Mouse (Mus musculus) brain, embryonic 14.5 days (tissue): ENCODE measurements around the gene Gm43552. TPM values are rescaled to one million over a fixed set of nuclear protein-coding genes. Genes with fewer than 3 reads are reported as not detected.
"Not testable (repeated sequence)": the region's sequence is repeated elsewhere in the genome, so short reads cannot be mapped to it uniquely, and the experiment has no call there.

ENCODE experiments used
- DNase-seq: peaks from one replicate; pipeline ENCODE4 v3.0.0-alpha.2; 2011; ENCODE audit warnings: low read depth
- CTCF ChIP-seq: fragments of 200-500 bp; IDR thresholded peaks from 2 replicates; pipeline ENCODE4 v1.5.1; 2012; ENCODE audit warnings: inconsistent platforms, mild to moderate bottlenecking, moderate library complexity, borderline replicate concordance; ENCODE audit not compliant: insufficient read depth, insufficient read length; ENCODE audit errors: extremely low read depth
- POLR2A ChIP-seq: fragments of 200-500 bp; IDR thresholded peaks from 2 replicates; pipeline ENCODE4 v1.6.1; 2012; ENCODE audit warnings: mild to moderate bottlenecking, inconsistent platforms, borderline replicate concordance; ENCODE audit not compliant: poor library complexity, insufficient read depth, insufficient read length, severe bottlenecking; ENCODE audit errors: extremely low read depth
- polyA plus RNA-seq: library from polyadenylated mRNA; depleted of rRNA; stranded (reverse); fragments of >200 nt; gene quantifications from 2 replicates; pipeline ENCODE4 v1.2.3, GENCODE M21; 2012

The Gm43552 gene
- polyA plus RNA-seq, 1 experiment: not detected

DNA sequence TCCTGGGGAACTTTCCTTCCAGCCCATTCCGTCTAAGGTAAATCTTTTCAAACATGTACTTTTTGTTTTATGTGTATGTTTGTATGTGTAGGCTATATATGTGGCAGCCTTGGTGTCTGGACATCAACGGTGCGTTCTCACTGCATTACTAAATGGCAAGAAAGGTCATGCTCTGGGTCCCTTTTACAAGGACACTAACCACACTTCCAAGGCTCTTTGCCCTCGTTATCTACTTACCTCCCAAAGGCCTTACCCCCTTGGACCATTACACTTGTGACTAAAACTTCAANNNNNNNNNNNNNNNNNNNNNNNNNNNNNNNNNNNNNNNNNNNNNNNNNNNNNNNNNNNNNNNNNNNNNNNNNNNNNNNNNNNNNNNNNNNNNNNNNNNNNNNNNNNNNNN is 9.6 kb downstream of the Gm43552 start:
- TF ChIP-seq CTCF (no peak), POLR2A (no peak)
- DNase-seq: no peak

DNA sequence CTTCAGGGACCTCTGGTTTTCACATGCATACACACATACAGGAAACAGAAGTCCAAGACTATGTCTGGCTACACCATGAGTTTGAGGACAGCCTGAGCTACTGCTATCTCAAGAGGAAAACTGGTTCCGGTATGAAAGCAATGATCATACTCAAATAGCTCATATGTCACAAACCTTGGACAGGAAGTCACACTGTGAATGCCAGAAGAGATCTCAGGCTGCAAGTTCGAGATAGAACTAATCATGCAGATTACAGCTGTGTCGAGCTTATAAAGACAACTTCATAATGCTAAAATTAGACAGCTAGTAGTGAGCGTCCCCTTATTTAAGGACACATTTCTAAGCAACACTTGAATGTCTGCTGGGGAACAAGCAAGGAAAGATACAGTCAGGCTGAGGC is 12.1 kb downstream of the Gm43552 start:
- TF ChIP-seq POLR2A (no peak), CTCF (no peak)
- no peak for DNase-seq

DNA sequence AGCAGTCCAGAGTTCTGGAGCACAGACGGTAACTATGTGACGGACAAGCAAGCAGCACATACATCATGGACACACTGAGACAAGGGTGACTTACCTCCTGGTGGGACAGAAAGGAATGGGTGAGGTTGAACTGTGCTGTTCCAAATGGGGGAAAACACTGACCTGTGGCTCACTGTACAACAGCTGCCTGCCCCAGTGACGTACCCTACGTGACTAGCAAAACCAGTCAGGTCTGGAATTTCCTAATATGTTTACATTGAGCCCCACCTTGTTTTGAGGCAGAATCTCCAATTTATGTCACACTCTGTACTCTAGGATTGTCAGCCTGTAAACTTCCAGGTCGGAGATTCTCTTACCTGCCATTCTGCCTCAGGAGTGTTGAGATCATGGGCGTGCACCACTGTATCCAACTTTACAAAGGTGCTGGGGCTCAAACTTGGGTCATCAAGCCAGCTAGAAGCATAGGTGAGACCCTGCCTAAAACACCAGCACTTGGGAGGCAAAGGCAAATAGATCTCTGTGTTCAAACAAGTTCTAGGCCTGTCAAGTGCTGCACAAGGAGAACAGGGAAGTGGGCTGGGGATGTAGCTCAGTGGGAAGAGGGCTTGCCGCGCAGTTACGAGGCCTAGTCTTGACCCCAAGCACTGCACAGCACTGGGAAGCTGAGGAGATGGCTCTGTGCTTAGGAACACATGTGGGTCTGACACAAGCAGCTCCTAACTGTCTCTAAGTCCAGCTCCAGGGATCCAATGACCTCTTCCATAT is 12.8 kb downstream of the Gm43552 start:
- DNase-seq: no peak
- TF ChIP-seq CTCF (no peak), POLR2A (no peak)

DNA sequence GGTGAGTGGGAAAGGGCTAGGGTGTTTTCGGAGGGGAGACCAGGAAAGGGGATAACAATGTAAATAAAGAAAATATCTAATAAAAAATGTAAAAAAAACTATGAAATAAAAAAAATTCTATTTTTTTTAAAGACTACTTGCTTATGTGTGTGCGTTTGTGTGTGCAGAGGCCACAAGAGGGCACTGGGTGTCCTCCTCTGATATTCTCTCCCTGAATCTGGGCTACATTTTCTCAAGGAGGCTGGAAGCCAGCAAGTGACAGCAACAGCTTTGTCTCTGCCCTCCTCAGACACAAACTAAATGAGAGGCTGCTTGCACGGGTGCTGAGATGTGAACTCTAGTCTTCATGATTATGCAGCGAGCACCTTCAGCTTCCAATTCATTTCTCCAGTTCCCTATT is 14.4 kb downstream of the Gm43552 start:
- peak; percentile 52 for DNase-seq
- TF ChIP-seq CTCF: peak; percentile 34; the same call in 1 of the 2 replicates
- TF ChIP-seq POLR2A: no peak

DNA sequence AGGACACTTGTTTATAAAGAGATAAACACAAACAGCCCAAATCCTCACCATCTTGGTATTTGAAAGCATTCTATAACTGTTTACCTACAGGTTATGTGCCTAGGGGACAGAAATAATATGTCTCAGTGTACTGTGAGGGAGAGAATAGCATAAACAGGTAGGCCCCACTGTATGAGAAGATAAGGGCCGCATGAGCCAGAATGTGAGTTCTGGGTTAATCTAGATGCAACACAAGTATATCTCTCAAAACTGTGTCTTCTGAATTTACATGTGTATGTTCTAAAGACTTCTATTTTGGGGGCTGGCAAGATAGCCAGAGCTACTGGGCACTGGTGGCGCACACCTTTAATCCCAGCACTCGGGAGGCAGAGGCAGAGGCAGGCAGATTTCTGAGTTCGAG is 15.9 kb downstream of the Gm43552 start:
- not testable (repeated sequence) for DNase-seq

DNA sequence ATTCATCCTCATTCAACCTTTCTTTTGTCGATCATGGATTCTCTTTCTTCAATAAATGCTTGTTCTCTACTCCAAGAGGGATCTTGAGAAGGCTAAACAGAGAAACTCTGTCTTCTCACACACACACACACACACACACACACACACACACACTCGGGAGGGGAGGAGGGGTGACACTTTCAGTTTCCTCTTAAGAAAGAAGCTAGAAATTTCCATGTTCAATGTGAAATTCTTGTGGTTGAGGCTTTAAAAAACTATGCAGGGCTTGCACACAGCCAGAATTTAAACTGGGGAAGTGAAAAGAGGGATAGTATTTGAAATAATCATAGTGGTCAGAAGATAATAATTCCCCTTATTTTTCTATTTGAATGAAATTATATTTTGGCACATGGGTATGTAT is 16.8 kb downstream of the Gm43552 start:
- DNase-seq: no peak
- no peak for TF ChIP-seq POLR2A
- TF ChIP-seq CTCF: no peak

DNA sequence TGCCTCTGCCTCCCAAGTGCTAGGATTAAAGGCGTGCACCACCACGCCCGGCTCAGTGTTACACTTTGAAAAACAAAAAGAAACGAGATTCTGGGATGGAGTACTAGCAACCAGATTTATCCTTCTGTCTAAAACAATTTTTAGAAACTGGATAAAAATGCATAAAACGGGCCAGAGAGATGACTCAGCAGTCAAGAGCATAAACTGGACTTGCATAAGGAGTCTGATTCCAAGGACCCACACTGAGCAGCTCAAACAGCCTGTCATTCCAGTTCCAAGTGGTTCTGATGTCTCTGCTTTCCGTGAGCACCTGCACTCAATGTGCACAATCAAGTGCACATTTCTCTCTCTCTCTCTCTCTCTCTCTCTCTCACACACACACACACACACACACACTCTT is 22.9 kb downstream of the Gm43552 start:
- no peak for DNase-seq
- no peak for TF ChIP-seq CTCF
- no peak for TF ChIP-seq POLR2A

DNA sequence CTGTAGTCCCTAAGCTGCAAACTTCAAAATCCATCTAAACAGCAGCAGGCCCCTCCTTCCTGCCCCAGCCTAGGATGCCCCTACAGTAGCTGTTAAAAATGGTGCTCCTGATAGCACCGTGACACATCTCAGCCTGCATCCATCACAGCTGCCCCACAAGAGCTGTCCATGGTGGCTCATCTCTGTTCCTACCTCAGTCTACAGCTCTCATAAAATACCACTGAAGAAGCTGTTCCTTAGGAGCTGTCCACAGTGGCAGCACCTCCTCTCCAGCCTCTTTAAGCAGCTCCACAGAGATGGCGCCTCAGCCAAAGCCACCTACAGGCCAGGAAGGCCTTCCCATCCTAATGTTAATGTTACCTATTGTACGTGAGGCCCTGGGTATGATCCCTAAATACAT is 25.7 kb downstream of the Gm43552 start:
- DNase-seq: no peak
- TF ChIP-seq CTCF: no peak
- no peak for TF ChIP-seq POLR2A

DNA sequence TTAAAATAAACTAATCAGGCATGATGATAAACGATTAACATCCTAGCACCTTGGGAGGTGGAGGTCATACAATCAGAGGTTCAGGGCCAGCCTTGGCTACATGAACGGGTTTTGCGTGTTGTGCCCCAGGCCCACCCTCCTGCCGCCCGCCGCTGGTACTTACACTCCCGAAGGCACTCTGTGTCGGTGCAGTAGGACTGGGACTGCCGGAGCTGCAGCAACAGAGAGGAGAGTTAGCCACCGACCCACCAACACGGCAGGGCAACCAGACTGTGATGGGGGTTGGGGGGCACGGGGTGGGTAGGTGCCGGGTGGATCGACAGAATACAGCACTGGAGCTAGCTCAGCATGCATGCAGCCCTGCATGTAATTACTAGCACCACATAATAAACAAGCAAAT is 32.3 kb downstream of the Gm43552 start:
- TF ChIP-seq CTCF (no peak), POLR2A (no peak)
- no peak for DNase-seq

DNA sequence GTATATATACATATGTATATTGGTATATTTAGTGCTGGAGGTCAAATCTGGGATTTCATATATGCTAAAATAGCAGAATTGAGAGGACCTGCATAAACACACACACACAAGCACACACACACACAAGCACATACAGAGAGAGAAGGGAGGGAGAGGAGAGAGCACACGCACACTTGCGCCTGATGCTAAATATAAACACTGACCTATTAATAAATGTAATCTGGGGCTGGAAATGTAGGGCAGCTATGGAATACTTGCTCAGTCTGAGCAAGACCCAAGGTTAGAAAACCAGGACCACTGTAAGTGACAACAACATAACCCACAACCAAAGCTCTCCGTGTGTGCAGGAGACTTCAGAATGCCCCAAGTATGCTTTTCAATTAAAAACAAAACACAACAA is 33.2 kb downstream of the Gm43552 start:
- DNase-seq: no peak
- TF ChIP-seq POLR2A (no peak), CTCF (no peak)

DNA sequence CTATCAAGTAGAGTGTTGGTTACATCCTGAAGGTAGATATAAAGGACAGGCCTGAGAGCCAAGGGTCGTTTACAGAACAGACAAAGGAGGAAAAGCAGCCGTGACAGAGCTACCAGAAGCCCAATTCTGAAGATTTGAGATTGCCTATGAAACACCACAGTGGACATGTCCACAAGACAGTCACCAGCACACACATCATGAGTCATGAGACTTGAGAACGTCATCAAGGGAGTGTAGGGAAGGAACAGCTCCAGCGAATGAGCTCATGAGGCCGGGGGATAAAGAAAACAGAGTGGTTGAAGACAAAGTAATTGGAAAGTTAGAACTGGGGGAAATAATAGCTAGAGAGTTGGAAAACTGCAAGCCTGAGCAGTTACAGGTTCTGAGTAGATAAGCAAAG is 34.8 kb downstream of the Gm43552 start:
- no peak for TF ChIP-seq CTCF
- DNase-seq: no peak

DNA sequence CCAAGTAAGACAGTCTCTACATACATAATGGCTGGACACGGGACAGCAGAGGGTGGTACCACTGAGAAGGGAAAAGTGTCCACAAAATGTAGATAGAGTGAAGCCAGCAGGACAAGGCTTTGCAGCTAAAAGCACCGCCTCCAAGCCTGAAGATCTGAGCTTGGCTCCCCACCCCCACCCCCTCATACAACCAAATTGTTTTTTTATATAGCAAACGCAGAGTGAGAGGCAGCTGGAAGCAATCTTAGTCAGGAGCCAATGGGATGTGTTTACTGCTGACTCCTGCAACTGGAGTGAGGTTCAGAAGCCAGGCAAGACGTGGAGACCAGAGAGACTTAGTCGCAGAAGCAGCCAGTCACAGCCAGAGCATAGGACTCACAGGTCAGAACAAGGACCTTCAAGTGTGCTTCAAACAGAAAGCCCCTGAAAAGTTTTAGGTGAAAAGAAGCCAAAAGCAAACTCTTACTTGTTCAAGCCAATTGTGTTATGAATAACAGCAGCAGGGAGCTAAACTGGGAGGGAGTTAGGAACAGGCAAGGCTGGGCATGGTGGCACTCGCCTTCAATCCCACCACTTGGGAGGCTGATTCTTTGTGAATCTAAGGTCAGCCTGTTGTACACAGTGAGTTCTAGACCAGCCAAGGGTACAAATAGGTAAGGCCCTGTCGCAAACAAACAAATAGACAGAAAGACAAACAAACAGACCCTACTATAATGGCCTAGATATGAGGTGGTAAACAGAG is 35.4 kb downstream of the Gm43552 start:
- peak; percentile 24 for DNase-seq

More for the DNA sequence above, 35.4 kb downstream of the Gm43552 start:
- TF ChIP-seq CTCF: no peak
- TF ChIP-seq POLR2A: no peak
